Mouse (Mus musculus): ENCODE measurements at regions not wholly inside any gene's neighbourhood (a gene's known extent, or its start where the extent isn't known, plus 50 kb on each side); places are given as distances from the start of the nearest gene placed in this dataset.

- no peak for DNase-seq (ENCODE audit: low spot score)
Observed at GRCm38 (mm10) chr3:118494611-118495010, 67.3 kb upstream of the Dpyd start.

GRCm38 (mm10) chr3:118500234-118500633, 61.7 kb upstream of the Dpyd start:
- DNase-seq (ENCODE audit: low spot score): no peak

GRCm38 (mm10) chr3:118507582-118508237, 54.2 kb upstream of the Dpyd start:
- no peak for DNase-seq (ENCODE audit: low spot score)

- no peak for DNase-seq (ENCODE audit: low spot score)
Observed at GRCm38 (mm10) chr3:118510837-118511236, 51.1 kb upstream of the Dpyd start.

GRCm38 (mm10) chr3:118511969-118512368, 50.0 kb upstream of the Dpyd start:
- no peak for DNase-seq (ENCODE audit: low spot score)

Measured in testis, postnatal 14 days (tissue).